ENCODE assay signal across 19 mouse cellular contexts in genomic region chr11:23495231-23495630, GRCm38 (mm10). TPM values are rescaled to one million over a fixed set of nuclear protein-coding genes. Genes with fewer than 3 reads are reported as not detected.
DNase-seq lines count a peak whose midpoint lies in the region; ATAC-seq lines count a peak whose summit lies in the region.
"Had no signal": no experiment of that assay in that cellular context is flagged by ENCODE, and none has a peak within 500 bp of the region (broad histone marks: within the 10 kb centered on the region; RNA-seq: fewer than 3 reads in every experiment).

No protein-coding gene starts in this region.

- intact Hi-C loops in heart, postnatal 25 days (cut with DNase I): loop anchor here (10.0 kb wide), 2 partner anchors 140 to 510 kb away; partner anchors contain the start of genes 0610010F05Rik, Commd1 and Gm28048

- WGBS in midbrain, embryonic 13.5 days: 93% methylated on average over 6 of the region's 6 CpGs

- peaks cover 27% of the 10 kb centered on the region for H3K4me1 ChIP-seq in megakaryocyte, embryonic 14.5 days
- peaks cover 32% of the 10 kb centered on the region for H3K4me1 ChIP-seq in midbrain, embryonic 13.5 days (replicated peaks)

- ATAC-seq in megakaryocyte, adult 5-6 weeks (ENCODE audit: poor library complexity, severe bottlenecking): no peak
- ATAC-seq in midbrain, embryonic 13.5 days: no peak

- H3K9ac ChIP-seq in midbrain, embryonic 13.5 days (replicated peaks): no peak overlapping the region
- H3K9ac ChIP-seq: heart, embryonic 15.5 days had no signal

- no peaks in the 10 kb centered on the region for H3K27me3 ChIP-seq in megakaryocyte, embryonic 14.5 days (replicated peaks)
- H3K27me3 ChIP-seq in midbrain, embryonic 13.5 days: no peaks in the 10 kb centered on the region
- H3K27me3 ChIP-seq: heart, embryonic 15.5 days had no signal

- peaks cover 63% of the 10 kb centered on the region for H3K36me3 ChIP-seq in megakaryocyte, embryonic 14.5 days (replicated peaks; ENCODE audit: low read length)
- H3K36me3 ChIP-seq in midbrain, embryonic 13.5 days: peaks cover 48% of the 10 kb centered on the region

- peak overlapping the region; percentile 88 for H3K4me2 ChIP-seq in midbrain, embryonic 13.5 days (replicated peaks)

- H3K27ac ChIP-seq in midbrain, embryonic 13.5 days: no peak overlapping the region
- H3K27ac ChIP-seq: heart, embryonic 15.5 days; left cerebral cortex, adult 2 months had no signal

- H3K4me3 ChIP-seq in megakaryocyte, embryonic 14.5 days (replicated peaks): peak overlapping the region; percentile 74
- H3K4me3 ChIP-seq in midbrain, embryonic 13.5 days (replicated peaks): 0 out of 2 replicates have a peak overlapping the region, but pooled peaks have one; percentile 76
- H3K4me3 ChIP-seq: erythroblast, embryonic 14.5 days; heart, embryonic 15.5 days; left cerebral cortex, adult 2 months had no signal

- DNase-seq in heart, adult 11 months: peak; percentile 71
- DNase-seq in heart, postnatal 25 days (ENCODE audit: low spot score): no peak
- no peak for DNase-seq in embryo, embryonic 9.5 days (ENCODE audit: extremely low spot score)
- no peak for DNase-seq in gastrocnemius, postnatal 4 days (ENCODE audit: low spot score in 2 of 2)
- DNase-seq: adrenal gland, adult 2 months; cerebellum, postnatal 14 days; embryo, embryonic 11 days; kidney, adult 2 months; kidney, postnatal 14 days; lung, adult 18-20 months; thymus, postnatal 25 days had no signal

- H3K9me3 ChIP-seq in megakaryocyte, embryonic 14.5 days: no peaks in the 10 kb centered on the region
- H3K9me3 ChIP-seq in midbrain, embryonic 13.5 days: no peaks in the 10 kb centered on the region
- H3K9me3 ChIP-seq: heart, embryonic 15.5 days had no signal

RNA-seq across cellular contexts. Expression of gene Ahsa2, which starts 2.6 kb away (rescaled TPM):
- 10 to 100 TPM; 44.9 to 59.3 TPM for total RNA-seq in heart, postnatal 25 days (2021)
- polyA plus RNA-seq in megakaryocyte, embryonic 14.5 days (2012; ENCODE audit: insufficient read depth, low replicate concordance): 2.8 and 28.4 TPM in 2 replicates
- 34.0 and 38.8 TPM in 2 replicates for total RNA-seq in megakaryocyte, adult 5-6 weeks (2015)
- total RNA-seq in megakaryocyte, adult 5-6 weeks (2017): 24.6 and 32.3 TPM in 2 replicates
- 142 and 144 TPM in 2 replicates for polyA plus RNA-seq in midbrain, embryonic 13.5 days (2015; fragmentation: Nextera tagmentation; extraction: Ambion mirVana)
- 10 to 100 TPM; 47.3 to 48.4 TPM for total RNA-seq in gastrocnemius, postnatal 4 days (2021)

RNA-seq across cellular contexts. Expression of gene 1700093K21Rik, which starts 25.7 kb away (rescaled TPM):
- not detected for total RNA-seq in heart, postnatal 25 days (2021)
- not detected in 2 replicates for polyA plus RNA-seq in megakaryocyte, embryonic 14.5 days (2012; ENCODE audit: insufficient read depth, low replicate concordance)
- total RNA-seq in megakaryocyte, adult 5-6 weeks (2015): not detected in 2 replicates
- not detected in 2 replicates for total RNA-seq in megakaryocyte, adult 5-6 weeks (2017)
- 0.16 TPM in 1 of 2 replicates, not detected in the other for polyA plus RNA-seq in midbrain, embryonic 13.5 days (2015; fragmentation: Nextera tagmentation; extraction: Ambion mirVana)
- under 1 TPM in 1 of 2 experiments, not detected in 1; 0.39 TPM for total RNA-seq in gastrocnemius, postnatal 4 days (2021)
- total RNA-seq: adrenal gland, adult 2 months; neutrophil, adult 5-6 weeks had no signal
- polyA plus RNA-seq: erythroblast, embryonic 14.5 days; heart, embryonic 15.5 days; limb, embryonic 11.5 days had no signal
